Mouse (Mus musculus) heart, adult 2 months (tissue): ENCODE measurements around the gene Tnfaip2.

Source experiments
- CTCF ChIP-seq: fragments of 200-600 bp; IDR thresholded peaks from 2 replicates; pipeline ENCODE4 v1.8.1; 2022; ENCODE audit warnings: antibody characterized with exemption, mild to moderate bottlenecking, moderate library complexity
- EP300 ChIP-seq: fragments of 200-500 bp; IDR thresholded peaks from 2 replicates; pipeline ENCODE4 v1.6.1; 2011; ENCODE audit warnings: low read depth, low read length, control low read depth; ENCODE audit not compliant: insufficient read depth
- POLR2A ChIP-seq: fragments of 200-500 bp; IDR thresholded peaks from 2 replicates; pipeline ENCODE4 v1.6.1; 2011; ENCODE audit warnings: mild to moderate bottlenecking, low read depth, low read length, control low read depth; ENCODE audit not compliant: insufficient read depth

- no peak for TF ChIP-seq CTCF
- TF ChIP-seq EP300: no peak
- no peak for TF ChIP-seq POLR2A
These were observed 13.9 kb upstream of the Tnfaip2 start for GRCm38 (mm10) chr12:111428364-111428763.
